Mouse (Mus musculus): Measurements from ENCODE around the gene Fkbp11. TPM values are rescaled to one million over a fixed set of nuclear protein-coding genes. Genes with fewer than 3 reads are reported as not detected.
A peak's percentile ranks its signal among the peaks of the same experiment; 100 is the strongest.

The Fkbp11 gene
- polyA plus RNA-seq, 1 experiment from 2014 or later, result 127 TPM

GRCm38 (mm10) chr15:98689682-98690081 is 38.3 kb downstream of the Fkbp11 start:
- Histone ChIP-seq H3K27me3 (ENCODE audit: control insufficient read depth, insufficient read depth, low read length) (no peaks in the 10 kb centered on the region), H3K9ac (ENCODE audit: low read length) (no peak overlapping the region), H3K4me2 (replicated peaks; ENCODE audit: low read depth) (no peak overlapping the region), H3K36me3 (ENCODE audit: control insufficient read depth, insufficient read depth, low read length) (no peaks in the 10 kb centered on the region), H3K4me3 (ENCODE audit: low read depth, low read length) (no peak overlapping the region), H3K4me1 (replicated peaks; ENCODE audit: control insufficient read depth, insufficient read depth) (no peaks in the 10 kb centered on the region; the same call in 1 of the 2 replicates), H3K9me3 (ENCODE audit: control insufficient read depth, low read length) (no peaks in the 10 kb centered on the region), H3K27ac (replicated peaks) (no peak overlapping the region)
- TF ChIP-seq EP300 (optimal IDR thresholded peaks at IDR 0.05) (no peak), CTCF (IDR thresholded peaks at IDR 0.05; ENCODE audit: low read depth) (no peak)
- WGBS, result 77% methylated on average over 2 of the region's 2 CpGs
- no peak for ATAC-seq (ENCODE audit: low FRiP score, low TSS enrichment)
- DNase-seq (ENCODE audit: low spot score), result no peak

GRCm38 (mm10) chr15:98685926-98686325 is 42.1 kb downstream of the Fkbp11 start:
- Histone ChIP-seq H3K4me3 (ENCODE audit: low read depth, low read length) (no peak overlapping the region), H3K36me3 (ENCODE audit: control insufficient read depth, insufficient read depth, low read length) (no peaks in the 10 kb centered on the region), H3K9ac (ENCODE audit: low read length) (no peak overlapping the region), H3K27ac (replicated peaks) (no peak overlapping the region), H3K4me2 (replicated peaks; ENCODE audit: low read depth) (no peak overlapping the region), H3K27me3 (ENCODE audit: control insufficient read depth, insufficient read depth, low read length) (no peaks in the 10 kb centered on the region), H3K4me1 (replicated peaks; ENCODE audit: control insufficient read depth, insufficient read depth) (no peaks in the 10 kb centered on the region), H3K9me3 (ENCODE audit: control insufficient read depth, low read length) (no peaks in the 10 kb centered on the region)
- DNase-seq (ENCODE audit: low spot score) (no peak), ATAC-seq (ENCODE audit: low FRiP score, low TSS enrichment) (no peak)
- TF ChIP-seq CTCF (IDR thresholded peaks at IDR 0.05; ENCODE audit: low read depth), result peak; percentile 30
- no peak for TF ChIP-seq EP300 (optimal IDR thresholded peaks at IDR 0.05)
- WGBS, result 60% methylated on average over 3 of the region's 3 CpGs

- no peak overlapping the region for H3K9ac ChIP-seq (ENCODE audit: low read length)
- ATAC-seq (ENCODE audit: low FRiP score, low TSS enrichment) (0 out of 2 replicates have a peak, but pooled peaks have one; percentile 6), DNase-seq (ENCODE audit: low spot score) (no peak)
- H3K4me3 ChIP-seq (ENCODE audit: low read depth, low read length), result no peak overlapping the region
- TF ChIP-seq CTCF (IDR thresholded peaks at IDR 0.05; ENCODE audit: low read depth) (no peak), EP300 (optimal IDR thresholded peaks at IDR 0.05) (no peak)
- WGBS, result 84% methylated on average over 1 of the region's 1 CpGs
- no peaks in the 10 kb centered on the region for H3K27me3 ChIP-seq (ENCODE audit: control insufficient read depth, insufficient read depth, low read length)
- H3K9me3 ChIP-seq (ENCODE audit: control insufficient read depth, low read length), result no peaks in the 10 kb centered on the region
- H3K36me3 ChIP-seq (ENCODE audit: control insufficient read depth, insufficient read depth, low read length), result no peaks in the 10 kb centered on the region
- no peak overlapping the region for H3K27ac ChIP-seq (replicated peaks)
- no peak overlapping the region for H3K4me2 ChIP-seq (replicated peaks; ENCODE audit: low read depth)
- no peaks in the 10 kb centered on the region for H3K4me1 ChIP-seq (replicated peaks; ENCODE audit: control insufficient read depth, insufficient read depth)
These were observed 44.3 kb downstream of the Fkbp11 start for GRCm38 (mm10) chr15:98683746-98684145.

- Histone ChIP-seq H3K4me3 (ENCODE audit: low read depth, low read length) (no peak overlapping the region), H3K4me2 (replicated peaks; ENCODE audit: low read depth) (no peak overlapping the region), H3K4me1 (replicated peaks; ENCODE audit: control insufficient read depth, insufficient read depth) (no peaks in the 10 kb centered on the region), H3K36me3 (ENCODE audit: control insufficient read depth, insufficient read depth, low read length) (no peaks in the 10 kb centered on the region), H3K27me3 (ENCODE audit: control insufficient read depth, insufficient read depth, low read length) (no peaks in the 10 kb centered on the region), H3K27ac (replicated peaks) (no peak overlapping the region), H3K9me3 (ENCODE audit: control insufficient read depth, low read length) (no peaks in the 10 kb centered on the region), H3K9ac (ENCODE audit: low read length) (no peak overlapping the region)
- ATAC-seq (ENCODE audit: low FRiP score, low TSS enrichment) (peak; percentile 64), DNase-seq (ENCODE audit: low spot score) (peak; percentile 31)
- TF ChIP-seq EP300 (optimal IDR thresholded peaks at IDR 0.05), result no peak
- no peak for TF ChIP-seq CTCF (IDR thresholded peaks at IDR 0.05; ENCODE audit: low read depth)
- WGBS, result 50% methylated on average over 10 of the region's 10 CpGs
These were observed 44.8 kb downstream of the Fkbp11 start for GRCm38 (mm10) chr15:98683177-98683576.

GRCm38 (mm10) chr15:98681633-98682032 is 46.4 kb downstream of the Fkbp11 start:
- Histone ChIP-seq H3K36me3 (ENCODE audit: control insufficient read depth, insufficient read depth, low read length) (no peaks in the 10 kb centered on the region), H3K4me2 (replicated peaks; ENCODE audit: low read depth) (no peak overlapping the region), H3K4me1 (replicated peaks; ENCODE audit: control insufficient read depth, insufficient read depth) (no peaks in the 10 kb centered on the region), H3K9ac (ENCODE audit: low read length) (no peak overlapping the region), H3K27ac (replicated peaks) (no peak overlapping the region), H3K9me3 (ENCODE audit: control insufficient read depth, low read length) (no peaks in the 10 kb centered on the region), H3K4me3 (ENCODE audit: low read depth, low read length) (no peak overlapping the region), H3K27me3 (ENCODE audit: control insufficient read depth, insufficient read depth, low read length) (no peaks in the 10 kb centered on the region)
- ATAC-seq (ENCODE audit: low FRiP score, low TSS enrichment) (no peak), DNase-seq (ENCODE audit: low spot score) (no peak)
- 69% methylated on average over 7 of the region's 7 CpGs for whole genome bisulfite sequencing
- TF ChIP-seq EP300 (optimal IDR thresholded peaks at IDR 0.05), result no peak
- TF ChIP-seq CTCF (IDR thresholded peaks at IDR 0.05; ENCODE audit: low read depth), result no peak

- H3K4me3 ChIP-seq (ENCODE audit: low read depth, low read length), result no peak overlapping the region
- no peak overlapping the region for H3K9ac ChIP-seq (ENCODE audit: low read length)
- H3K27ac ChIP-seq (replicated peaks), result no peak overlapping the region
- DNase-seq (ENCODE audit: low spot score) (no peak), ATAC-seq (ENCODE audit: low FRiP score, low TSS enrichment) (no peak)
- H3K4me2 ChIP-seq (replicated peaks; ENCODE audit: low read depth), result no peak overlapping the region
- H3K36me3 ChIP-seq (ENCODE audit: control insufficient read depth, insufficient read depth, low read length), result no peaks in the 10 kb centered on the region
- H3K9me3 ChIP-seq (ENCODE audit: control insufficient read depth, low read length), result no peaks in the 10 kb centered on the region
- H3K27me3 ChIP-seq (ENCODE audit: control insufficient read depth, insufficient read depth, low read length), result no peaks in the 10 kb centered on the region
- H3K4me1 ChIP-seq (replicated peaks; ENCODE audit: control insufficient read depth, insufficient read depth), result no peaks in the 10 kb centered on the region
- TF ChIP-seq EP300 (optimal IDR thresholded peaks at IDR 0.05) (no peak), CTCF (IDR thresholded peaks at IDR 0.05; ENCODE audit: low read depth) (no peak)
- 72% methylated on average over 8 of the region's 8 CpGs for WGBS
These were observed 47.3 kb downstream of the Fkbp11 start for GRCm38 (mm10) chr15:98680660-98681059.

Measured in stomach, postnatal 0 days (tissue).